Mouse (Mus musculus): Measurements from ENCODE around the gene Clec5a. TPM values are rescaled to one million over a fixed set of nuclear protein-coding genes. Genes with fewer than 3 reads are reported as not detected.

Gene Clec5a
- total RNA-seq (2023) = 100 to 1,000 TPM; 170 to 179 TPM

DNA sequence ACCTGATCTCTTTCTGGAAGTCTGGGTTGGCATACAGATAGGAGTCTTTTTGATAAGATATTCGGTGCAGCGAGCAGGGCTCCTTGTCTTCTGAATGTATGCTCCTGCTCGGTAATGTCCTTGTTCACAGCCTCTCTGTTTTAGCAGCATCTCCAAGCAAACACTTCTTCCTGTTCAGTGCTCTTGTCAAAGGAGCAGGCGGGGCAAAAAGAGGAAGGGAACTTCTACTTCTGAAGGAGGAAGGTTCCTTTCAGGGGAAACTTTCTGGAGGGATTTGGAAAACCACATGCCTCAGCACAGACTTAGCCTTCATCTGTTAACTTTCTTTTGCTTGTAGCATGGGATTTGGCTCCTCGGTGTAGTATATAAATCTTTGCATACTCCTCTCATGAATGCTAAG lies at the start of gene Clec5a:
Gene Clec5a (minus strand): TSS at position 177 of the 400 bp plus-strand sequence.

DNA sequence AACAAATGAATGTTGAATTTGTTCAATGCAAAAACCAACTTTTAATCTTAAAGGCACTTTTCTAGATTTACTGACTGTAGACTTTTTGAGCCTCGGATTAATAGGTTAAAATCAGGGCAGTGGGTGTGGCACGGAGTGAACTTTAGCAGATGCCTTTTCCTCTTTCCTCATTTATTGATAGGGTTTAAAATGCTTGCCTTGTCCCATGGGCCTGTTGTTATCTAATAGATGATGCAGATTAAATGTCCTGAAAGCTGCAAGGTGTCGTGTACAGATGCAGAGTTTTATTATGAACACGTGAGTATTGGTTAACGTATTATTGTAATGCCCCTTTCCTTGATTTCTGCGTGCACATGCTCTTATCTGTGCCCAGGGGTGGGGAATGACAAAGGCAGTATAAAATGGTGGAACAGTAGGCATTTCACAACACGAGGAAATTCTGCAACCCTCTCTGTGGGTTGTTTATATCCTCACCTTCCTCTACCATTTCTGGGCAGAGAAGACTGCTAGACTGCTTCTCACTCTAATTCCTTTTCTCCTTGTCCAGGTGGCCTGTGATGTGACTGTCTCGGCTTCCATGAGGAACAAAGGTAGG lies 42.9 kb upstream of the Clec5a start, which contains the start of gene Mgam:
Gene Mgam (plus strand): TSS at position 426 of the 595 bp plus-strand sequence.

DNA sequence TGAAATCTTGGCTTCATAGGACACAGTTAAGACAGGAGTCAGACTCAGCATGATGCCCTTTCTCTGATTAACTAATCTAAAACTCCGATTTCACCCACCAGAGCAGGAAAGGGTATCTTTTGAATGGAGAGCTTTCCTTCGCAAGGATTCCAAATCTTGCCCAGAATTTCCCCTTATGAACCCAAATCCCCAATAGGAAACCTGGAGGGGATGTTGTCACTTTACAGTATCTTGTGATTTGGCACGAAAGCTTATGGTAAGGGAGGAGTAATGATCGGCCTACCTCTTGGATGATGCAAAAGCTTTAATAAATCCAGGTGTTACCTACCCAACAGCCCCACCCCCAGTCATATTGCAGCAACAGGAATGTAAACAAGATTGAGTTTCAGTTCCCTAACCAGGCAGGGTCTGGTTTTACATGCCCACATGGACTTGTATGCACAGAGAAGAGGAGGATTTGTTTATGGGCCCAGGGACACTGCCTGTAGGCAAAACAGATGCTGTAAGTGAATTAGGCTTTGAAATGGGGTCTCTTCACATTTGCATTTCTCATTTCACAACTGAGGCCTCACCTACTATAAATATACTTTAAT lies 27.7 kb upstream of the Clec5a start, which contains the start of gene Tas2r138:
Gene Tas2r138 (minus strand): TSS at position 51 of the 593 bp plus-strand sequence.

GRCm38 (mm10) chr6:40569187-40569586 lies 16.4 kb downstream of the Clec5a start, which contains the start of gene Olfr460:
TSS of gene Olfr460 (plus strand) at chr6:40569487.

GRCm38 (mm10) chr6:40554950-40555349 lies 30.7 kb downstream of the Clec5a start, which contains the start of gene Olfr461:
TSS of gene Olfr461 (minus strand) at chr6:40555050.

Other genes with a start within 250 kb of the Clec5a start
- gene E330009J07Rik, start 149.7 kb downstream of the Clec5a start, total RNA-seq (2023) = 10 to 100 TPM; 15.4 to 15.9 TPM
- not detected for gene Wee2, start 146.7 kb downstream of the Clec5a start, total RNA-seq (2023)
- gene Ssbp1, start 114.5 kb downstream of the Clec5a start, total RNA-seq (2023) = 10 to 100 TPM; 24.8 TPM
- not detected for gene Tas2r137, start 94.6 kb downstream of the Clec5a start, total RNA-seq (2023)
- gene Tas2r108, start 92.3 kb downstream of the Clec5a start, total RNA-seq (2023) = not detected
- gene Prss37, start 66.3 kb downstream of the Clec5a start, total RNA-seq (2023) = not detected
- under 1 TPM; 0.22 to 0.31 TPM for gene Olfr461, start 30.8 kb downstream of the Clec5a start, total RNA-seq (2023)
- under 1 TPM in 1 of 2 experiments, not detected in 1; 0.33 TPM for gene Olfr460, start 16.3 kb downstream of the Clec5a start, total RNA-seq (2023)
- gene Tas2r138, start 27.5 kb upstream of the Clec5a start, total RNA-seq (2023) = not detected
- 100 to 1,000 TPM; 120 to 138 TPM for gene Mgam, start 43.0 kb upstream of the Clec5a start, total RNA-seq (2023)

Measured in neutrophil, adult 59 days (primary cell).